Mouse (Mus musculus): ENCODE results near the gene Cask. TPM values are rescaled to one million over a fixed set of nuclear protein-coding genes. Genes with fewer than 3 reads are reported as not detected.
A peak's percentile ranks its signal among the peaks of the same experiment; 100 is the strongest.

Cask gene
- total RNA-seq, 2 experiments from 2014 or later = 106 to 112 TPM

GRCm38 (mm10) chrX:13725573-13726403, 125.4 kb downstream of the Cask start:
- no peak for DNase-seq (ENCODE audit: low spot score in 2 of 2)

GRCm38 (mm10) chrX:13720296-13720829, 130.8 kb downstream of the Cask start:
- no peak for DNase-seq (ENCODE audit: low spot score in 2 of 2)

- DNase-seq (ENCODE audit: low spot score in 2 of 2) = no peak
These were observed 132.9 kb downstream of the Cask start for GRCm38 (mm10) chrX:13718283-13718682.

GRCm38 (mm10) chrX:13716796-13717569, 134.2 kb downstream of the Cask start:
- DNase-seq (ENCODE audit: low spot score in 2 of 2) = no peak

GRCm38 (mm10) chrX:13710174-13710573, 141.0 kb downstream of the Cask start:
- DNase-seq (ENCODE audit: low spot score in 2 of 2) = peak; percentile 31 to 66

GRCm38 (mm10) chrX:13705051-13705450, 146.1 kb downstream of the Cask start:
- no peak for DNase-seq (ENCODE audit: low spot score in 2 of 2)

- no peak for DNase-seq (ENCODE audit: low spot score in 2 of 2)
These were observed 150.5 kb downstream of the Cask start for GRCm38 (mm10) chrX:13700681-13701080.

GRCm38 (mm10) chrX:13691865-13692264, 159.3 kb downstream of the Cask start:
- no peak for DNase-seq (ENCODE audit: low spot score in 2 of 2)

GRCm38 (mm10) chrX:13688356-13688755, 162.8 kb downstream of the Cask start:
- no peak for DNase-seq (ENCODE audit: low spot score in 2 of 2)

GRCm38 (mm10) chrX:13686589-13686988, 164.6 kb downstream of the Cask start:
- DNase-seq (ENCODE audit: low spot score in 2 of 2) = no peak

GRCm38 (mm10) chrX:13681748-13682147, 169.4 kb downstream of the Cask start:
- DNase-seq (ENCODE audit: low spot score in 2 of 2) = no peak

- DNase-seq (ENCODE audit: low spot score in 2 of 2) = no peak
These were observed 178.2 kb downstream of the Cask start for GRCm38 (mm10) chrX:13673001-13673400.

GRCm38 (mm10) chrX:13670342-13670741, 180.8 kb downstream of the Cask start:
- no peak for DNase-seq (ENCODE audit: low spot score in 2 of 2)

GRCm38 (mm10) chrX:13668867-13669266, 182.3 kb downstream of the Cask start:
- no peak for DNase-seq (ENCODE audit: low spot score in 2 of 2)

- DNase-seq (ENCODE audit: low spot score in 2 of 2) = no peak
These were observed 190.1 kb downstream of the Cask start, which contains the start of gene Gpr82 for GRCm38 (mm10) chrX:13661063-13661462. Gene Gpr82 (plus strand): TSS chrX:13661363.

- DNase-seq (ENCODE audit: low spot score in 2 of 2) = no peak
These were observed 191.8 kb downstream of the Cask start for GRCm38 (mm10) chrX:13659201-13659890.

GRCm38 (mm10) chrX:13658616-13659140, 192.5 kb downstream of the Cask start:
- no peak for DNase-seq (ENCODE audit: low spot score in 2 of 2)

GRCm38 (mm10) chrX:13656721-13657120, 194.4 kb downstream of the Cask start:
- peak in 1 of 2 experiments; percentile 54 for DNase-seq (ENCODE audit: low spot score in 2 of 2)

- no peak for DNase-seq (ENCODE audit: low spot score in 2 of 2)
These were observed 195.3 kb downstream of the Cask start for GRCm38 (mm10) chrX:13655906-13656305.

- DNase-seq (ENCODE audit: low spot score in 2 of 2) = peak; percentile 9 to 34
These were observed 196.2 kb downstream of the Cask start for GRCm38 (mm10) chrX:13655005-13655421.

- no peak for DNase-seq (ENCODE audit: low spot score in 2 of 2)
These were observed 198.9 kb downstream of the Cask start for GRCm38 (mm10) chrX:13652291-13652690.
